ENCODE assay signal across 8 mouse cellular contexts in the genomic region with DNA sequence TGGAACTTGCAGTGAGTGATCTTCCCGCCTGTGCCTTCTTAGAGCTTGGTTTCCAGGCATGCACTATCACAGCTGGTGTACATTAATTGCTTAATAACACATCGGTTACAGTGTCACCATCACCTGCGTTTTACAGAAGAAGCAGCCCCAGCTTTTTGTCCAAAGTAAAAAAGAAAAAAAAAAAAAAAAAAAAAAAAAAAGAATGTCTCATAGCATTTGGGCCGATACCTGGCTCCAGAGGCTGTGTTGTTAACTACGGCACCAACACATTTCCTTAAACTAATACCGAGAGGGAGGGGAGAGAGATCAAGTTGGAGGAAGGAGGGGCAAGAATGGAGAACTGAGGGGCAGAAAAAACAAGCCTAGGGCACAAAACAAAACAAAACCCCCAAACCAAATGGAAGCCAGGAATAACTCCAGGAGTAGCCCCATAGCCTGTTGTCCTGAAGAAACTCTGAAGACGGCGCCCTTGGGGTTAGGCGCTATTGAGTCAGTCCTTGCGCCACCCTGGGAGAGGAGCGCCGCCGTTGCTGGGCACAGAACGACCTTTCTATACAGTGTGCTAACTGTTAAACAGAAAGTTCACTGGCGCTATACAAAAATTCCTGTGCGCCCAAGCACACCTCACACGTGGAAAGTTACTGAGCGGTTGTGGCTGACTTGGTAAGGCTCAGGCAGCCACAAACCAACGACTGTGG. TPM values are rescaled to one million over a fixed set of nuclear protein-coding genes. Genes with fewer than 3 reads are reported as not detected.
DNase-seq lines count a peak whose midpoint lies in the region; ATAC-seq and TF ChIP-seq lines count a peak whose summit lies in the region.

No protein-coding gene starts in this region.

- peak overlapping the region; percentile 69 for H3K4me2 ChIP-seq in CH12.LX (ENCODE audit: insufficient read depth, low read depth, poor library complexity, severe bottlenecking)
- H3K4me2 ChIP-seq in limb, embryonic 11.5 days (ENCODE audit: low read depth, severe bottlenecking): peak overlapping the region; percentile 69
- peak overlapping the region; percentile 90 for H3K4me2 ChIP-seq in midbrain, embryonic 11.5 days

- peak overlapping the region; percentile 39 for H3K9ac ChIP-seq in CH12.LX (ENCODE audit: insufficient read depth, low read depth)
- H3K9ac ChIP-seq in limb, embryonic 11.5 days (ENCODE audit: low read length): peak overlapping the region; percentile 97
- peak overlapping the region; percentile 95 for H3K9ac ChIP-seq in midbrain, embryonic 11.5 days (ENCODE audit: low read length)

- TF ChIP-seq EP300 in CH12.LX (IDR thresholded peaks at IDR 0.05; ENCODE audit: low read length): no peak

- dilution Hi-C loops in CH12.LX (cut with MboI; ENCODE audit: extremely low pct_ligation_motif_present, extremely low pct_unique_long_range_greater_than_20kb, low sequenced_read_pairs): no loop called here

- DNase-seq in CH12.LX (ENCODE audit: extremely low read depth): no peak
- DNase-seq in adrenal gland, postnatal 25 days: peak; percentile 33
- DNase-seq in forelimb bud, embryonic 11.5 days (ENCODE audit: low read depth, low spot score): peak; percentile 70
- DNase-seq in limb, embryonic 11.5 days (ENCODE audit: low spot score): peak; percentile 81
- peak; percentile 89 for DNase-seq in midbrain, embryonic 11.5 days (ENCODE audit: low spot score, missing footprints)
- DNase-seq in thymus, postnatal 25 days: peak; percentile 44
- DNase-seq in frontal cortex, postnatal 14 days (ENCODE audit: low spot score in 2 of 2): no peak
- no peak for DNase-seq in left cerebral cortex, postnatal 10 days (ENCODE audit: extremely low spot score in 1 of 2, low spot score in 2 of 2)

- H3K4me3 ChIP-seq in CH12.LX (replicated peaks in 1 of 3; ENCODE audit: low read depth in 2 of 3, low read length in 2 of 3, poor library complexity in 1 of 3): peak overlapping the region; percentile 19 to 36 (median 20)
- H3K4me3 ChIP-seq in limb, embryonic 11.5 days (ENCODE audit: low read depth, low read length): peak overlapping the region; percentile 84
- peak overlapping the region; percentile 71 for H3K4me3 ChIP-seq in midbrain, embryonic 11.5 days (ENCODE audit: low read depth, low read length)

- in situ Hi-C loops in CH12.LX (cut with MboI; ENCODE audit: low pct_ligation_motif_present, low pct_unique_long_range_greater_than_20kb, low sequenced_read_pairs): loop anchor here (5.0 to 10.0 kb wide), 3 partner anchors 165 to 487 kb away; no protein-coding TSS in a partner anchor

- no peak; the same call in 1 of the 2 replicates for TF ChIP-seq RAD21 in CH12.LX (IDR thresholded peaks at IDR 0.05; ENCODE audit: low read depth, low read length)

- 0 out of 2 replicates have a peak, but pooled peaks have one; percentile 2 for ATAC-seq in limb, embryonic 11.5 days (ENCODE audit: insufficient number of reproducible peaks, low FRiP score, low TSS enrichment, low read depth)
- ATAC-seq in midbrain, embryonic 11.5 days (ENCODE audit: low FRiP score): no peak

- peaks cover 4 to 18% of the 10 kb centered on the region in 2 experiments for H3K36me3 ChIP-seq in CH12.LX (replicated peaks in 1 of 2; ENCODE audit: control insufficient read depth in 1 of 2, insufficient read depth in 1 of 2, low read length in 1 of 2)
- peaks cover 5% of the 10 kb centered on the region; the same call in 1 of the 2 replicates for H3K36me3 ChIP-seq in limb, embryonic 11.5 days (ENCODE audit: control insufficient read depth, insufficient read depth, low read length)
- no peaks in the 10 kb centered on the region; the same call in 1 of the 2 replicates for H3K36me3 ChIP-seq in midbrain, embryonic 11.5 days (ENCODE audit: control insufficient read depth, insufficient read depth, low read length)

- H3K9me3 ChIP-seq in CH12.LX (replicated peaks; ENCODE audit: low read length): peaks cover 5% of the 10 kb centered on the region
- H3K9me3 ChIP-seq in limb, embryonic 11.5 days (ENCODE audit: control insufficient read depth, low read length): no peaks in the 10 kb centered on the region
- H3K9me3 ChIP-seq in midbrain, embryonic 11.5 days (ENCODE audit: control insufficient read depth, low read length): no peaks in the 10 kb centered on the region

- peaks cover 34% of the 10 kb centered on the region for H3K79me2 ChIP-seq in CH12.LX (replicated peaks; ENCODE audit: control insufficient read depth, extremely low read depth, insufficient read depth, poor library complexity, severe bottlenecking)

- no peaks in the 10 kb centered on the region for H3K27me3 ChIP-seq in CH12.LX (replicated peaks)
- no peaks in the 10 kb centered on the region for H3K27me3 ChIP-seq in limb, embryonic 11.5 days (ENCODE audit: control insufficient read depth, insufficient read depth, low read length)
- peaks cover 6% of the 10 kb centered on the region; the same call in 1 of the 2 replicates for H3K27me3 ChIP-seq in midbrain, embryonic 11.5 days (ENCODE audit: control insufficient read depth, insufficient read depth, low read length)

- H3K4me1 ChIP-seq in CH12.LX (ENCODE audit: control insufficient read depth in 1 of 2, insufficient read depth in 2 of 2): peaks cover 7 to 34% of the 10 kb centered on the region in 2 experiments; a peak in 3 of 4 replicates
- H3K4me1 ChIP-seq in limb, embryonic 11.5 days (ENCODE audit: control insufficient read depth, insufficient read depth, low read length): 0 out of 2 replicates have a peak, but pooled peaks cover 5% of the 10 kb centered on the region
- H3K4me1 ChIP-seq in midbrain, embryonic 11.5 days (ENCODE audit: control insufficient read depth, insufficient read depth, low read length): peaks cover 7% of the 10 kb centered on the region

- 12% methylated on average over 19 of the region's 19 CpGs for WGBS in limb, embryonic 11.5 days
- WGBS in midbrain, embryonic 11.5 days: 17% methylated on average over 19 of the region's 19 CpGs

- intact Hi-C loops in left cerebral cortex, postnatal 10 days (cut with DNase I): loop anchor here (5.0 to 10.0 kb wide), 2 partner anchors 325 to 497 kb away; a partner anchor contains a TSS

- peak in 1 of 2 experiments; percentile 40; a peak in 2 of 4 replicates for TF ChIP-seq CTCF in CH12.LX (conservative IDR thresholded peaks at IDR 0.05 in 1 of 2, IDR thresholded peaks at IDR 0.05 in 1 of 2; ENCODE audit: low read depth in 2 of 2, low read length in 2 of 2)

- no peak; the same call in 1 of the 2 replicates for TF ChIP-seq POLR2A in CH12.LX (IDR thresholded peaks at IDR 0.05; ENCODE audit: low read depth, low read length)

- H3K27ac ChIP-seq in CH12.LX (ENCODE audit: insufficient read depth, low read depth): peak overlapping the region; percentile 45
- H3K27ac ChIP-seq in limb, embryonic 11.5 days (replicated peaks; ENCODE audit: low read depth, low read length): peak overlapping the region; percentile 99
- H3K27ac ChIP-seq in midbrain, embryonic 11.5 days (ENCODE audit: low read depth, low read length): no peak overlapping the region

TF ChIP-seq in CH12.LX, 34 proteins besides CTCF, POLR2A, EP300 and RAD21:
- TF ChIP-seq TCF12 (IDR thresholded peaks at IDR 0.05; ENCODE audit: low read depth, low read length): 0 out of 2 replicates have a peak, but pooled peaks have one; percentile 33
- TF ChIP-seq SMC3 (IDR thresholded peaks at IDR 0.05; ENCODE audit: low read depth, low read length): 0 out of 2 replicates have a peak, but pooled peaks have one; percentile 22
- peak; percentile 67 for TF ChIP-seq ZNF384 (IDR thresholded peaks at IDR 0.05; ENCODE audit: low read depth, low read length)
- TF ChIP-seq JUND (conservative IDR thresholded peaks at IDR 0.05; ENCODE audit: low read depth, low read length): no peak
- TF ChIP-seq HCFC1 (IDR thresholded peaks at IDR 0.05; ENCODE audit: low read depth, low read length): no peak
- TF ChIP-seq BHLHE40 (IDR thresholded peaks at IDR 0.05; ENCODE audit: low read depth, low read length): peak; percentile 21; the same call in 1 of the 2 replicates
- no peak for TF ChIP-seq CHD2 (IDR thresholded peaks at IDR 0.05; ENCODE audit: low read length)
- no peak for TF ChIP-seq MYC (IDR thresholded peaks at IDR 0.05; ENCODE audit: low read depth, low read length)

RNA-seq across cellular contexts. Expression of a gene that starts 0.6 kb away (rescaled TPM):
- total RNA-seq in CH12.LX (2012; rRNA removed) (469 and 899 TPM in 2 replicates), CH12.LX (2014; rRNA removed) (2,721 and 2,766 TPM in 2 replicates)
- polyA plus RNA-seq in CH12.LX (2012; ENCODE audit: insufficient read length, low read depth): 1,820 and 2,120 TPM in 2 replicates
- 24.7 and 26.6 TPM in 2 replicates for total RNA-seq in adrenal gland, postnatal 25 days (2021)
- polyA plus RNA-seq in limb, embryonic 11.5 days (2014; fragmentation: Nextera tagmentation; extraction: Ambion mirVana): 795 and 838 TPM in 2 replicates
- 516 and 568 TPM in 2 replicates for polyA plus RNA-seq in midbrain, embryonic 11.5 days (2014; fragmentation: Nextera tagmentation; extraction: Ambion mirVana)
- total RNA-seq in left cerebral cortex, postnatal 10 days (2021): 100 to 1,000 TPM; 118 to 160 TPM

RNA-seq across cellular contexts. Expression of a gene that starts 36.7 kb away (rescaled TPM):
- total RNA-seq in CH12.LX (2012; rRNA removed): 33.0 and 34.2 TPM in 2 replicates
- 50.0 and 53.0 TPM in 2 replicates for total RNA-seq in CH12.LX (2014; rRNA removed)
- polyA plus RNA-seq in CH12.LX (2012; ENCODE audit: insufficient read length, low read depth): 70.3 and 99.0 TPM in 2 replicates
- total RNA-seq in adrenal gland, postnatal 25 days (2021): 74.7 and 90.2 TPM in 2 replicates
- 62.9 and 66.6 TPM in 2 replicates for polyA plus RNA-seq in limb, embryonic 11.5 days (2014; fragmentation: Nextera tagmentation; extraction: Ambion mirVana)
- polyA plus RNA-seq in midbrain, embryonic 11.5 days (2014; fragmentation: Nextera tagmentation; extraction: Ambion mirVana): 68.9 and 75.0 TPM in 2 replicates
- 10 to 100 TPM; 45.6 to 50.6 TPM for total RNA-seq in left cerebral cortex, postnatal 10 days (2021)

RNA-seq across cellular contexts. Expression of a gene that starts 53.6 kb away (rescaled TPM):
- total RNA-seq in CH12.LX (2012; rRNA removed): 16.2 and 23.2 TPM in 2 replicates
- total RNA-seq in CH12.LX (2014; rRNA removed): 56.6 and 99.7 TPM in 2 replicates
- polyA plus RNA-seq in CH12.LX (2012; ENCODE audit: insufficient read length, low read depth): 120 and 128 TPM in 2 replicates
- 16.5 and 34.2 TPM in 2 replicates for total RNA-seq in adrenal gland, postnatal 25 days (2021)
- 5.3 and 8.7 TPM in 2 replicates for polyA plus RNA-seq in limb, embryonic 11.5 days (2014; fragmentation: Nextera tagmentation; extraction: Ambion mirVana)
- polyA plus RNA-seq in midbrain, embryonic 11.5 days (2014; fragmentation: Nextera tagmentation; extraction: Ambion mirVana): 14.7 and 15.9 TPM in 2 replicates
- not detected for total RNA-seq in left cerebral cortex, postnatal 10 days (2021)

Comparison
In these comparisons a context has a peak if more than half of its experiments do, and no peak if none do; other contexts are left out.
1. DNase-seq: peak in adrenal gland, postnatal 25 days (single experiment), forelimb bud, embryonic 11.5 days (single experiment), limb, embryonic 11.5 days (single experiment), midbrain, embryonic 11.5 days (single experiment) and thymus, postnatal 25 days (single experiment); none in CH12.LX (single experiment), frontal cortex, postnatal 14 days (0 of 2) and left cerebral cortex, postnatal 10 days (0 of 2).
2. H3K4me3 ChIP-seq: peak in every context shown above with its lines; median percentile 84 in limb, embryonic 11.5 days; 71 in midbrain, embryonic 11.5 days; 20 in CH12.LX.
3. H3K9ac ChIP-seq: peak in every context shown above with its lines; median percentile 97 in limb, embryonic 11.5 days; 95 in midbrain, embryonic 11.5 days; 39 in CH12.LX.
4. RNA of a gene that starts 53.6 kb away (total RNA-seq): 16.2 to 99.7 TPM in CH12.LX and 16.5 to 34.2 TPM in adrenal gland, postnatal 25 days; not detected in left cerebral cortex, postnatal 10 days; every median in the first group is over 10 times any median in the second.
5. Peak in every context shown above with its lines, with median percentiles within 50 percentile points of each other: H3K4me2 ChIP-seq.